Mouse (Mus musculus) adrenal gland, postnatal 14 days (tissue): Measurements from ENCODE around the gene Mical2. TPM values are rescaled to one million over a fixed set of nuclear protein-coding genes. Genes with fewer than 3 reads are reported as not detected.

ENCODE experiments used
- DNase-seq: peaks from one replicate; pipeline ENCODE4 v3.0.0; 2021; ENCODE audit warnings: mixed read lengths
- long read RNA-seq, 2 experiments: library from polyadenylated mRNA; stranded (forward); transcript quantifications; one replicate each; pipeline ENCODE4 v2.0.0; 2021
- total RNA-seq: library from RNA; stranded (reverse); gene quantifications from 2 replicates; pipeline ENCODE4 v1.2.3, GENCODE M21; 2021

Mical2 gene
- 16.5 TPM in 2 replicates for total RNA-seq
- long read RNA-seq, experiment 1, partial matches to known transcripts, result 2 of 4 reads
- long read RNA-seq, experiment 1, other reads (novel, unspliced or antisense), result 2 of 4 reads
- long read RNA-seq, experiment 2, full-length matches to known transcripts, result 1 of 3 reads
- long read RNA-seq, experiment 2, partial matches to known transcripts, result 0 of 3 reads
- long read RNA-seq, experiment 2, other reads (novel, unspliced or antisense), result 2 of 3 reads

DNA sequence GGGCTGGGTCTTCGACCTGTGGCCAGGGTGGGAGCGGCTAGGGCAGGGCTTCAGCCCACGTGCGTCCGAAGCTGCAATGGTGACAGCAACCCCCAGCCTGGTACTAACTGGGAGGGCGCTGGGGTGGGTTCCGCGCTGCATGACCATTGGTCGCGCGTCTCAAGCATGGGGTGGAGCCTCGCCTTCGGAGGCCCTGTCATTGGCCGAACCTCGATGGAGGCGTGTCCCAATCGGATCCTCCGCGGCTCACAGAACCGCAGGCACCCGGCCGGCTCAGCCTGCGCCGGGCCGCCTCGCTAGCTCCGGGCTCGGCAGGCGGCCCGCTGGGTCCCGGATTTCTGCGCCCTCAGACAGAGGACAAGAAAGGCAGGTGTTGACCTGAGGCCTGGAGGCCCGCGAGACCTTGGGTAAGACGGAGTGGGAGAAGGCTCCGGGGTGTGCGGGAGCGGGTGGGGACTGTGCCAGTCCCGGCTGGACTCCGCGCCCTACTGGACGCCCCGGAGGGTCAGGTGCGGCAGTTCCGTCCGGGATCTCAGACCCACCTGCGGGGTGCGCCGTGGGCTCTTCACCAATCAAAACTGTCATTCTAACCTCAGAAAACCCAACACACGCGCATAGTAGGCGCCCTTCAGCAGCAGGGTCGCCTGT, at the start of gene Mical2:
Gene Mical2 (plus strand): TSS at position 242 of the 648 bp plus-strand sequence.
- peak; percentile 94 for DNase-seq

DNA sequence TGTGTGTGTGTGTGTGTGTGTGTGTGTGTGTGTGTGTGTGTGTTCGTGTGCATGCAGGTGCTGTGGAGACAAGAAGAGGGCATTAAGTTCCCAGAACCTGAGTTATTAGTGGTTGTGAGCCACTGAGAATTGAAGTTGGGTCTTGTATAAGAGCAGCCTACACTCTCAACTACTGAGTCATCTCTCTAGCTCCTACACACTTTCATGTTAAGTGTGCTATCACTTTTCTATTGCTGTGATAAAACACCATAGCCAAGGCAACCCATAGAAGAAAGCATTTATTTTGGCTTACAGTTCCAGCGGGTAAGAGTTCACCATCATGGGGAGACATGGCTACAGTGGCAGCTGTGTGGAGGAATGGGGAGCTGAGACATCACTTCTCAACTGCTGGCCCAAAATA, 49.0 kb upstream of the Mical2 start:
- no peak for DNase-seq

DNA sequence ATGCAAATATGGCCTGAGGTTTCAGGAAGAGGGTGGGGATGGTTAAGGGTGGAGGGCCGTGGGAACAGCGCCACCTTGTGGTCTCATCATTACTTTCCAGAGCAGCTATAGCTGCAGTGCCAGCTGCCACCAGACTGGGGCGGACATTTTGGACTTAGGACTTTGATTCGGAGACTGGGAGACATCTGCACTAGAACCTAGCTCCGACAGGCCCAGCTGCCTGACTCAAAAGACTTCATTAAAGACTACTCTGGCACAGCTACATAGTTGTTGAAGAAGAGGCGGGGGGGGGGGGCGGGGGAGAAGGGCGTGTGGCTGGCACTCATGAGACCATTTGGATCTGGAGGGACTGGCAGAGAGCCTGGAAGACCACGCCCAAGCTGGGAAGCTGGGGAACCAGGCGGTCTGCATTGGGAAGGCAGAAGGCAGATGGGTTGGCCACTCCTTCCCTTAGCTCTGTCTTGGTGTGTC, 45.4 kb upstream of the Mical2 start:
- peak; percentile 89 for DNase-seq

DNA sequence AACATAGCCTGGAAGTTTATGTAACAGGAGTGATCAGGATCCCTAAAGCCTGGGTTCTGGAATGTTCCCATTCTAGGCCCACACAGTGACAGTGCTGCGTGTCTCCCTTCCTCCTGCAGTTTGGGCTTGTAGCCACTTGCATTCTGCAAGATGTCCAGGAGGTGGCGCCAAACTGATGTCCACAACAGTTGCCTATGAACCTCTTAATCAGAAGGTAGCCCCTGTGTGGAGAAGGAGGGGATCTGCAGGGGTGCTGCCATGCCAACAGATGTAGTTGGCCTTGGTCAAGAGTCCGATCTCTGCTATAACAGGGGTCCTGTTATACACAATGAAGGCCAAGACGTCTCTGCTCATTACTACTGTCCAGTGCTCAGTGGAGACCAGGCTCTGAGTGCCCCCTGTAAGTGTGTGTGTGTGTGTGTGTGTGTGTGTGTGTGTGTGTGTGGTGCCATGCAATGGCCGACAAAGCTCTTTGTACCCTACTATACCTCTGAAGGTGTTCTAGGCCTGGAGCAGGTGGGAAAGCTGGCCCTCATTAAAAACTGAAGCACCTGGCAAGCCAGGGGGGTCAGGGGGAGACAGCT, 42.3 kb upstream of the Mical2 start:
- peak; percentile 93 for DNase-seq

DNA sequence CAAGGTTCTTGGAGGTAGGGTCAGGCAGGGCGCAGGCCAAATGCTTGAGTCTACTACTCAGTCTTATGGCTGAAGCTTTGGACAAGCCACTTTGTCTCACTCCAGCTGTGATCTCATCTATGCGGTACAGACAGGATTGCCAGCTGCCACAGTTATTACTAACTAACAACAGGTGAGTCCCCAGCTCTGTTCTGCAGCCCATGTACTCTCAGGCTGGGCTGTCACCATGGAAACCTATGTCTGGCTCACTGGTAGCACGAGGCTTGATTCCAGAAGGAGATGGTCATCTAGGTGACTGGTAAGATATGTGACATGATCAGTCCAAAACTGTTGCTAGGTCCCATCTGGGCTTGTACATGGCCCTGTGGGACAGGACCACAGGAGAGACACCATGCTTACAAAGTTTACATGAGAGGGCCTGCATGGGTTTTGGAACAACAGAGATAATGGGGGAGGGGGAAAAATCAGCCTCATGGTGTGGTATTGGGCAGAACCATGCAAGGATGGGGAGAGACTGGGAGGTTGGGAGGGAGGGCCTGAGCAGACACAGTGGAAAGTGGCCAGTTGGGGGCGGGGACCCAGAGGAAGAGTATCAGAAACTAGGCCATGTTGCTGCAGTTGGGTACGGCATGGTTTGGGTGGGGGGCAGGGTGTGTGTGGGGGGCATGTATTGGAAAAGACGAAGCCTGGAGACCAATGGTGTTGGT, 41.0 kb upstream of the Mical2 start:
- DNase-seq, result no peak

DNA sequence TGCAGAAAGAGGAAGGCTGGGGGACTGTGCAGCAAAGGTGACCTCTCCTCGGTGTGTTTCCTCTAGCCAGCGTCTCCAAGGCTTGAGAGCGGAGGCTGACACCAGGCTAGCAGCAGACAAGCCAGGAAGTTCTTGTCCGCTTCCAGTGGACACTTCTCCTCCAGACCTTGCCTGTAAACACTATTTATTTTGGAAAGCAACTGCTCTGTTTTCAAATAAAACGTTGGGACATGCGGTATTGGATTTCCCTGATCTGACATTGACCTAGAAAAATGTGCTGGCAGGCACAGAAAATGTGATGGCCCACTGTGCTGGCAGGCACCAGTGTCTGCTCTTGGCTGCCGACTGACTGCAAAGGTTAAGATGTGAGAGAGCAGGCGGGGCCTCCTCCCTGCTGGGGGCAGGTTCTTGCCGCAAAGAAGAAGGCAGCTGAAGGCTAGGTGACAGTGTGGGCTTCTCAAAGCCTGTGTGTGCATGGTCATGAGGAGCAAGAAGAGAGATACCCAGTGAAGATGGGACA, 40.4 kb upstream of the Mical2 start:
- DNase-seq, result peak; percentile 83

DNA sequence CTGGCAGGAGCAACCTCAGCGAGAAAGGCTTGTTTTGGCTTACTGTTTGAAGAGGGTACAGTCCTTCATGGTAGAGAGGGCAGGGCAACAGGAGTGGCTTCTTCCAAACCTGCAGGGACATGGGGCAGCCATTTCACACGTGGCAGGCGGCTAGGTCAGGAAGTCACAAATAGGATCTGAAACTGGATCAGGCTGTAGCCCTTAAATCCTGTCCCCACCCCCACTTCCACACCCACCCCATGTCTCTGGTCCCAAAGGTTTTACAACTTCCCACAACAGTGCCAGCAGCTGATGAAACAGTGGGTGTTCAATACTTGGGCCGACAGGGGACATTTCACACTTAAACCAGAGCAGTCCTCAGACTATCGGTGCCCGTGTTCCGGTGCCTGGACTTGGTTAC, 38.8 kb upstream of the Mical2 start:
- no peak for DNase-seq

DNA sequence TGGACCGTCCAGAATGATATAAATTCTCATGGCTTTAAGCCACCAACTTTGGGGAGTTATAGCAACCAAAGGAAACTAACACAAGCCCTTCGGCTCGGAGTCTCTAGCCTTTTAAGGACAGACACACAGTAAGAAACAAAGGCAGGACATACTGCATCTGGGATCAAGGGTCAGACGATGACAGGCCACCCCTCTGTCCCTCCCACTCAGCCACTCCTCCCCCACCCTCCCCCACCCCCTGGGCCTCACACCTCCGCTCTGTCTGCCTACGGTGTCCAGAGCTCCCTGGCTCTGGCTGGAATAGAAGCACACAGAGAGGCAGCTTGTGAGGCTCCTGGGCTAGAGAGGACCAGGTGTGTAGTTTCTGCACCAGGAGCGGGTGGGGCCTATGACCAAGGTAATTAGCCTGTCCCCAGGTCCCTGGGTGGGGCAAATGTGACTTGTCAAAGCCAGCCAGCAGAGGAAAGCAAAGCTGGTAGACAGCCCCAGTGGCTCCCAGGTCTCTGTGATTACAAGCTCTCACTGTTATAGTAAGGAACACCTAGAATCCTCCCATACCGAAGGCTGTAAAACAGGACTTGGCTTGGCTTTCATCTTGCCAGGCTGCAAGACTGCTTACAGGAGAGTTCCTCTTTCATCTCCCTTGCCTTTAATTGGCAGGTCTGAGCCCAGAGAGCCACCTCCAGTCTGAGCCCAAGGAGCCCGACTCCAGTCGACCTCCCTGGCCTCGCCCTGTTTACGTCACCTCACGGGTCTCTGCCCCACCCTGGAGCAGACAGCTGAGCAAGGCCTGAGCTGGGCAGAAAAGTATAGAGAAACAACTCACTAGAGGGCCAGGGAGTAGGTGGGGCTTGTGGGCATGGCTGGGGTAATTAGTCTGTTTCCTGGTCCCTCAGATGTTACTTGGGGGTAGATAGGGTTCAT, 37.9 kb upstream of the Mical2 start:
- DNase-seq, result no peak

DNA sequence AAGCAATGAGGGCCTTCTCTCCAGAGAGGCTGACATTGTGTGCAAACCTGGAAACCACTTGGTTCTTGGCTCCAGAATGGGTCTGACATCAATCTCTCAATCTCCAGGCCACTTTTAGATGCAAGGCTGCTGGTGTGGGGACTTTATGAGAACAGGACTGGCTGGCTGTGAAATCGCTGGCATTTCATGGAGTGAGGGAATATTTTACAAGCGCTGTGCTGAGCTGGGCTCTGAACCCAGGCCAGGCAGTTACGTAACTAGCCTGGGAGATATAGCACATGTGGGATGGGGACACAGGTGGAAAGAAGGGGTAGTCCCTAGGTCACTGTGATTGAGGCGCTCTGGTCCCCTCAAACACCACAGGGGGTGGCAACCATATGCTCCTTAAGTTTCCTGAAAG, 33.4 kb upstream of the Mical2 start:
- peak; percentile 47 for DNase-seq

DNA sequence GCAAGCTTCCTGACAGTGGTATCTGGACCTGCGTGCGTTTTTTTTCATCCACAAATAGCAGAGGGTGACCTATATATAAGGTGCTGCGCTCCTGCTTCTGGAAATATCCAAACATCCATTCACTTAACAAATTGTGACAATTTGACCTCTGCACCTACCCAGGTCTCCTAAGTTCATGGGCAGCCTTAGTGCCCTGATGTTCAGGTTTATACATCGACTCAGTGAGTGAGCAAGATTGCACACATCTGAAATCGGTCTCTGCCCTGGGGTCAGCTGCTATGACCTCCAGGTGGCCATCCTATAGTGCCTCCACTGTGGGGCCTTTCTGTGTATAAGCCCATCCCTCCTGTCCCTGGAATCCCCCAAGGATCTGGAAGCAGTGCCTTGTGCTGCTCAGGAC, 32.9 kb upstream of the Mical2 start:
- no peak for DNase-seq

DNA sequence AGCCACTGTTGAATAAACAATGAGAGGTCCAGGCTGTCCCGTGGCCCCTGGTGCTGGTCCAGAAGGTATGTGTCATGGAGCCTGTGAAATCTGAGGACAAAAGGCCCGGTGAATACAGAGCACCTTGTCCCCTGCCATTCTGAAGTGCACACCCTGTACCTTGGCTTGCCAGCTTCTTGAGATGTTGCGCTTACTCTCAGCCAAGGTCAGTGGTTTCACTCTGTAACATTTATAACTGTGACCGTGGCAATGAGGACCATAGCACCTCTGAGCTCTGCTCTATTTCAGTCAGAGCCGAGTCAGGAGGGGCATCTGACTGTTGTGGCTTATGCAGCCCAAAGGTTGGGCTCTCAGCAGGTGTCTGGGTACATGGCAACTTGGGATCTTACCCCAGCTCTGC, 31.4 kb upstream of the Mical2 start:
- DNase-seq, result no peak

DNA sequence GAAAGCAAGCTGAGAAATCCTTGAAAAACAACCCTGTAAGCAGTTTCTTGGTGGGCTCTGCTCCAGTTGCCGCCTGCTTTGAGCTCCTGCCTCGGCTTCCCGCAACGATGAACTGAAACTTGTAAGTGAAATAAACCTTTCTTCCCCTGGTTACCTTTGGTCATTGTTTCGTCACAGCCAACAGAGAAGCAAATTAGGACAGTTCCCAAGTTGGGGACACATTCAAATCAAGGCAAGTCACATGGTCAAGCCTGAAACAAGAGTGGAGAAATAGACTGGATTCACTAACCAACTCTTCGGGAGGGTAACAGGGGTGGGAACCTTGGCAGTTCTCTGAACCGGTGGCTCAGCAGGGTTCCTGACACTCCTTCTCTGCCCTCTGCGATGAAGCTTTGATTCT, 28.2 kb upstream of the Mical2 start:
- DNase-seq, result no peak

DNA sequence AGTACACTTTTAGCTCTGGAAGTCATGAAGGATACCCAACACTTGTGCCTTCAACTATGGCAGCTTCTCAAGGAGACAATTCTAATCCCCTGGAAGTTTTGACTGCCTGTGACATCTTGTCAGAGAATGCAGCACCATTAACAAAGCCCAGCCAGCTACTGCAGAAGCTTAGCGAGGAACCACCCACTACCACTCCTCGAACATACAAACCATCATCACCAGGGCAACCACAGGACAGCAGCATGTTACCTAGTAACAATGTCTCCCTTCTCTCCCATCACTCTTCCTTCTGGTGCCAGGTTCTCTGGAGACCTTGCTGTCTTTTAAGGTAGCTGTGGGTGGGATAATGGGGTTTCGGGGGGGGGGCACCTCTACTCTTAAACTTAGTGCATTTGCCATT, 26.3 kb upstream of the Mical2 start:
- no peak for DNase-seq

DNA sequence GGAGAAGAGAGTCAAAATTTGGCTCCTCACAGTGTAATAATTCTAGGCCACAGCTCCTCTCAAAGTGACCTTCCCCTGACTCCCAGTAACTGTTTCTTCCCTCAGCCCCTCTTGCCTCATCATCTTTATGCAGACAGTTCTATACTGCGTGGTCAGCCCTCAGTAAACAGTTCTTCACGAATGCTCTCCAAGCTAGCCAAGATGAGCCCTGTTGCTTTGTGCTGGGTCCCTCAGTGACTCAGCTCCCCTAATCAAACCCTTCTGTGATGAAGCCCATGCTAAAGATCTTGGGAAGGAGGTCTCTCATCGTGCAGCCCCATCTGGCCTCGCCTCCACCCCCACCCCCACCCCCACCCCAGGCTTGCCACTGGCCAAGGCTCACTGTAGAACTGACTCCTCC, 24.9 kb upstream of the Mical2 start:
- DNase-seq, result no peak

DNA sequence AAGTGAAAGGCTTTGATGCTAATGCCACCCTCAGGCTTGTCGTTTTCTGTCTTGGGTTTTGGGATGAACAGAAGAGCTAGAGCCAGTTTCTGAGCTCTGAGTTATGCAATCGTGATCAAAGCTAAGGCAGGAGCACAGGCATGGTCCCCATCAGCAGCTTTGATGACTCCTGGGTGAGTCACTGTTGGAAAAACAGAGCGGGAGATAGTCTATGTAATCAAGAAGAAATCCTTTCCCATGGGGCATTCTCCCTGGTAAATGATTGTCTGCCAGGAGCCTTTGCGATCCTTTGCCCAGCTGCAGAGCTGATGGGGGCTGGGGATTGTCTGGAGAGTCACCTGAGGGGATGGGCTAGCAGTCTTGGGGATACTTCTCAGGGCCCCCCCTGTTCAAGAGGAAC, 23.5 kb upstream of the Mical2 start:
- peak; percentile 62 for DNase-seq

DNA sequence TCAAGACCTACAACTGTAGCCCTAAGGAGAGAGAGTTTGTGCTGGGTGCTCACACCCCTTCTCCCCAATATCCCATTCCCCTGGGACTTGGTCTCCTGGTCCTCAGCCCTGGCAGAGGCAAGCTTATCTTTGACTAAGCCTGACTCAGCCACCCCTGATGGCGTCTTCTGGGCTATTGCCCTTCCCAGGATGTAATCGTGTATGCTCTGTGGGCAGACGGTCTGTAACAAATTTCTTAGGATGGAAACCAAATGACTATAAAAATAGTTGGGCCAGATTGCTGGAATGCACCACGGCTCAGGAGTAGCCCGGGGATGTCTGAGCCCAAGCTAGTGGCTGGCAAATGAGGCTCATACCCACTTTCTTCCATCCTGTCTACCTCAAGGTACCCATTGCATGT, 22.8 kb upstream of the Mical2 start:
- no peak for DNase-seq

DNA sequence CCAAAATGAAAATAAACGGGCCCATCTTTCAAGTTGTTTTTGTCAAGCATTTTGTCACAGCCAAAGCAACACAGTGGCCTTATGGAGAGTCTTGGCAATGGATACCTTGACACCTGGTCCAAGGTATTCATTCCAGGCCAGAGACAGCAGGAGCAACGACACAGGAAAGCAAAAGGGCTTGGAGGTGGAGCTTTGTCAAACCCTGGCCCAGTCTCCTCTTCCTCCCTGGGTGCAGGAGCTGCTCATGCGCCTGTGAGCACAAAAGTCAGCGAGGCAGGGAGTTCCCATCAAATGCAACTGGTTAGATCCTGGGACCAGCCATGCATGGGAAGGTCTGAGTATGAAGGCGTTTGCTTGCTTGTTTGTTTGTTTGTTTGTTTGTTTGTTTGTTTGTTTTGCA, 21.7 kb upstream of the Mical2 start:
- DNase-seq, result no peak

DNA sequence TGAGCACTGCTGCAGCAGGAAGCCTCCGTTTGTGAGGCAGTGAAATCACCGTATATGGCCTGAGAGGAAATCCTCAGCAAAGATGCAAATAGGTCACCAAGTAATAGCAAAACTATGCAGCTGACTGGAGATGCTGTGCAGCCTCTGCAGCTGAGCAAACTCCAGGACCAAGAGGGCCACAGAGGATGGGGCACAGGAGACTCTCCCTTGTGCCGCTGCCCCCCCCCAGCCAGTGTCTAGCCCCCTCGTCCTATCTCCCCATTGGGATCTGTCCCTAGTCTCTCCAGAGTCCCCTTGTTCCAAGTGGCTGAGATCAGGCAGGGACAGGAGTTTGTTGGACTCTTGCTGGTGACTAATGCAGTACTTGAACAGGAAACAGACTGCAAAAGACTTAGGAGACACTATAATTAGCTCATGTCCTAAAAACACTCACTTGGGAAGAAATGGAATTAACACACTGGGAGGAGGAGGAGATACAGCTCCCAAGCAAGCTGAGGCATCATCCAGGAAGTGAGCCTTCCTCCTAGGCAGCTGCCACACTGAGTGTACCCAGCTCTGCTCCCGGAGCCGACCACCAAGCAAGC, 21.2 kb upstream of the Mical2 start:
- no peak for DNase-seq

DNA sequence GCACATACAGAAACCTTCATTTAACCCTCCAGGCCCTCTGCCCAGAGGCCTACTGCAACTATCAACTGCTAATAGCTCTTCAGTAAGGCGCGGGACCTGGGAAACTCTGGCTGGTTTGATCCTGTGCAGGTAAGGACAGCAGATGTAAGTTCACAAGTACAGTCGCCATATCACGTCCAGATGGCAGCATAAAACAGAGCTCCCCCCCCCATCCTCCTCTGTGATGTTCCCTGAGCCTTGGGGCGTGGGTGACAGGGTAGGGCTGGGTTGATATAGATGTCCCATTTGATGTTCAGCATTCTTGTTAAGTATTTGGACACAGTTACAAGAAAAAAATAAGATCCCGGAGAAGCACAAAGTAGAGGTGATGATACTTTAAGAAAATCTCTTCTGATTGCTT, 20.1 kb upstream of the Mical2 start:
- DNase-seq, result no peak

DNA sequence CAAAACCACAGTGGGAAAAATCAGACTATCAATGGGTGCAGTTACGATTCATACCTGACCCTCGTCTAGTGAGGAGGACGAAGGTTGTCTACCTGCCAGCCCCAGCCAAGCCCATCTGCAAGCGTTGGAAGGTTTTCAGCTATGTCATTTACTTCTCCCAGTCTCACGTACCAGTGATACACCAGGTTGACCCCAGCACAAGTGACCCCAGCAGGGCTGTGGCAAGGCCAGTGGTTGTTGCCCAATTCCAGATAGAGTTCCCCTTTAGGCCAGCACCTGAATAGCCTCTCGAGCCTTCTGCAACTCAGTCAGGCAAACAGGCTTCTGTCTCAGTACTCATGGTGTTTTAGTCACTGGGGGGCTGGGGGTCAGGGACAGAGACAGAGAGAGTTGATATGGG, 17.9 kb upstream of the Mical2 start:
- no peak for DNase-seq
